Mouse (Mus musculus) lung, embryonic 16.5 days (tissue): ENCODE measurements around the gene Apoa1. TPM values are rescaled to one million over a fixed set of nuclear protein-coding genes. Genes with fewer than 3 reads are reported as not detected.

ENCODE experiments used
- ATAC-seq: fragments of 200-750 bp; cut with Nextera tagmentation; 2 replicates; pipeline ENCODE4 v1.8.0; 2017; ENCODE audit warnings: low read depth, mild to moderate bottlenecking, moderate library complexity
- H3K27ac ChIP-seq: fragments of 300-500 bp; sonication (generic); 2 replicates; pipeline ENCODE4 v1.5.1; 2014; ENCODE audit warnings: mild to moderate bottlenecking, control low read depth, low read length
- H3K27me3 ChIP-seq: fragments of 300-500 bp; sonication (generic); 2 replicates; pipeline ENCODE4 v1.6.1; 2014; ENCODE audit warnings: low read depth, low read length, mixed read lengths; ENCODE audit not compliant: control insufficient read depth, insufficient read depth
- H3K36me3 ChIP-seq: fragments of 300-500 bp; sonication (generic); 2 replicates; pipeline ENCODE4 v1.6.1; 2014; ENCODE audit warnings: low read length; ENCODE audit not compliant: control insufficient read depth, insufficient read depth
- H3K4me1 ChIP-seq: fragments of 300-500 bp; sonication (generic); replicated peaks from 2 replicates; pipeline ENCODE4 v1.6.1; 2014; ENCODE audit warnings: low read length, mixed read lengths; ENCODE audit not compliant: control insufficient read depth, insufficient read depth
- H3K4me2 ChIP-seq: fragments of 300-500 bp; sonication (generic); 2 replicates; pipeline ENCODE4 v1.6.1; 2014; ENCODE audit warnings: low read depth, low read length, control low read depth
- H3K4me3 ChIP-seq: fragments of 300-500 bp; sonication (generic); 2 replicates; pipeline ENCODE4 v1.5.1; 2014; ENCODE audit warnings: mild to moderate bottlenecking, low read length, control low read depth
- H3K9ac ChIP-seq: fragments of 300-500 bp; sonication (generic); 2 replicates; pipeline ENCODE4 v1.6.1; 2014; ENCODE audit warnings: low read length, control low read depth
- H3K9me3 ChIP-seq: fragments of 300-500 bp; sonication (generic); 2 replicates; pipeline ENCODE4 v1.6.1; 2016; ENCODE audit warnings: low read length; ENCODE audit not compliant: control insufficient read depth
- WGBS: fragments of 180-500 bp; shearing (Covaris S2); extraction: QIAGEN DNeasy Blood & Tissue Kit; methylation state at CpG from one replicate; pipeline ENCODE4 v1.1.7; 2014; 5-methylcytosine and 5-hydroxymethylcytosine counted together
- polyA plus RNA-seq: library from polyadenylated mRNA; unstranded; fragments of >200 nt; fragmentation: Nextera tagmentation; extraction: Ambion mirVana; gene quantifications from 2 replicates; pipeline ENCODE4 v1.2.1, GENCODE M21; 2015

The Apoa1 gene
- polyA plus RNA-seq, 1 experiment from 2014 or later, result 14.2 TPM

- no peak for ATAC-seq
- WGBS, result 72% methylated on average over 2 of the region's 2 CpGs
Measured at GRCm38 (mm10) chr9:46241818-46242217, 13.4 kb downstream of the Apoa1 start.

DNA sequence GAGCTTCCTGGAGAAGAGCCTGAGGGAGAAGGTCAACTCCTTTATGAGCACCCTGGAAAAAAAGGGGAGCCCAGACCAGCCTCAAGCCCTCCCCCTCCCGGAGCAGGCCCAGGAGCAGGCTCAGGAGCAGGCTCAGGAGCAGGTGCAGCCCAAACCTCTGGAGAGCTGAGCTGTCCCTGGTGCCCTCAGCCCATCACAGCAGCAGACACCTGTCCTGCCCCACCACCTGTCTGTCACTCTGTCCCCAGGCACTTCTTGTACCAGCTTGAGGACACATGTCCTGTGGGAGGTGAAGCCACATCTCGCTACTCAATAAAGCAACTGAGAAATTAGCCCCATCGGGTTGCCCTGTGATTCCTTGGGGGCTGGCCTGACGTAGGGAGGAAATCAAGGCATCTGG is 14.7 kb downstream of the Apoa1 start:
- Histone ChIP-seq H3K9ac (no peak overlapping the region), H3K27me3 (no peaks in the 10 kb centered on the region), H3K4me2 (no peak overlapping the region), H3K27ac (no peak overlapping the region), H3K36me3 (no peaks in the 10 kb centered on the region), H3K4me3 (no peak overlapping the region), H3K9me3 (no peaks in the 10 kb centered on the region), H3K4me1 (no peaks in the 10 kb centered on the region)
- WGBS, result 70% methylated on average over 4 of the region's 4 CpGs
- ATAC-seq, result no peak

More at GRCm38 (mm10) chr9:46241818-46242217, 13.4 kb downstream of the Apoa1 start:
- H3K4me1 ChIP-seq, result no peaks in the 10 kb centered on the region
- H3K4me3 ChIP-seq, result no peak overlapping the region
- H3K9ac ChIP-seq, result no peak overlapping the region
- no peak overlapping the region for H3K4me2 ChIP-seq
- no peaks in the 10 kb centered on the region for H3K27me3 ChIP-seq
- no peaks in the 10 kb centered on the region for H3K36me3 ChIP-seq
- H3K9me3 ChIP-seq, result no peaks in the 10 kb centered on the region
- H3K27ac ChIP-seq, result no peak overlapping the region

- H3K9ac ChIP-seq, result no peak overlapping the region
- no peak for ATAC-seq
- no peak overlapping the region for H3K4me3 ChIP-seq
- H3K4me2 ChIP-seq, result no peak overlapping the region
- no peaks in the 10 kb centered on the region for H3K27me3 ChIP-seq
- 46% methylated on average over 8 of the region's 8 CpGs for WGBS
- H3K9me3 ChIP-seq, result no peaks in the 10 kb centered on the region
- no peaks in the 10 kb centered on the region for H3K4me1 ChIP-seq
- H3K27ac ChIP-seq, result no peak overlapping the region
- no peaks in the 10 kb centered on the region for H3K36me3 ChIP-seq
Measured at GRCm38 (mm10) chr9:46243584-46243983, 15.2 kb downstream of the Apoa1 start.

- no peaks in the 10 kb centered on the region for H3K27me3 ChIP-seq
- H3K4me3 ChIP-seq, result no peak overlapping the region
- H3K9me3 ChIP-seq, result no peaks in the 10 kb centered on the region
- H3K27ac ChIP-seq, result no peak overlapping the region
- 23% methylated on average over 11 of the region's 11 CpGs for WGBS
- no peak overlapping the region for H3K4me2 ChIP-seq
- no peak overlapping the region for H3K9ac ChIP-seq
- H3K4me1 ChIP-seq, result no peaks in the 10 kb centered on the region
- peak; percentile 86; the same call in 1 of the 2 replicates for ATAC-seq
- H3K36me3 ChIP-seq, result no peaks in the 10 kb centered on the region
Measured at GRCm38 (mm10) chr9:46246752-46247324, 18.5 kb downstream of the Apoa1 start.

DNA sequence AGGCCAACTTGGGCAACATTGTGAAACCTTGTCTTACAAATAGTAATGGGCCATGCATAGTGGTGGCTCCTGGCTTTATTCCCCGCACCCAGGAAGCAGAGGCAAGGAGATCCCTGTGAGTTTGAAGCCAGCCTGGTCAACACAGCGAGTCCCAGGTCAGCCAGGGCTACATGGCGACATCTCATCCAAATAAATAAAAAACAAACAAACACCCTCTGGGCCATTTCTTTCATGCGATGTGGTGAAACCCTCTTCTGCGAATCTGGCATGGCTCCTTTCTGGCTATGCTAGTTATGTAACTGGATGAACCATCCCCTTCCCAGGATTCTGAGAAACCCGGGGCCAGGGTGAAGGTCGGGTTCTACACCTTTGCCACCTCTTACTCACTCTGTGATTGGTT is 27.8 kb downstream of the Apoa1 start:
- Histone ChIP-seq H3K27ac (no peak overlapping the region), H3K4me3 (no peak overlapping the region), H3K9ac (no peak overlapping the region), H3K9me3 (no peaks in the 10 kb centered on the region), H3K4me1 (no peaks in the 10 kb centered on the region), H3K4me2 (no peak overlapping the region), H3K27me3 (no peaks in the 10 kb centered on the region), H3K36me3 (no peaks in the 10 kb centered on the region)
- 79% methylated on average over 7 of the region's 7 CpGs for WGBS
- ATAC-seq, result no peak

GRCm38 (mm10) chr9:46256658-46257385 is 28.4 kb downstream of the Apoa1 start:
- ATAC-seq, result no peak
- WGBS, result 72% methylated on average over 10 of the region's 10 CpGs
- Histone ChIP-seq H3K36me3 (no peaks in the 10 kb centered on the region), H3K9me3 (no peaks in the 10 kb centered on the region), H3K4me3 (no peak overlapping the region), H3K9ac (no peak overlapping the region), H3K27ac (no peak overlapping the region), H3K27me3 (no peaks in the 10 kb centered on the region), H3K4me2 (no peak overlapping the region), H3K4me1 (no peaks in the 10 kb centered on the region)

GRCm38 (mm10) chr9:46257546-46257945 is 29.2 kb downstream of the Apoa1 start:
- ATAC-seq, result peak; percentile 43; the same call in 1 of the 2 replicates
- WGBS, result 70% methylated on average over 3 of the region's 3 CpGs
- H3K9me3 ChIP-seq, result no peaks in the 10 kb centered on the region
- no peaks in the 10 kb centered on the region for H3K27me3 ChIP-seq
- 0 out of 2 replicates have a peak overlapping the region, but pooled peaks have one; percentile 17 for H3K27ac ChIP-seq
- no peak overlapping the region for H3K9ac ChIP-seq
- no peaks in the 10 kb centered on the region for H3K4me1 ChIP-seq
- H3K4me2 ChIP-seq, result no peak overlapping the region
- H3K36me3 ChIP-seq, result no peaks in the 10 kb centered on the region
- no peak overlapping the region for H3K4me3 ChIP-seq

GRCm38 (mm10) chr9:46259111-46259510 is 30.7 kb downstream of the Apoa1 start:
- no peaks in the 10 kb centered on the region for H3K27me3 ChIP-seq
- H3K4me2 ChIP-seq, result no peak overlapping the region
- no peaks in the 10 kb centered on the region for H3K4me1 ChIP-seq
- no peaks in the 10 kb centered on the region for H3K9me3 ChIP-seq
- no peaks in the 10 kb centered on the region for H3K36me3 ChIP-seq
- no peak overlapping the region for H3K27ac ChIP-seq
- ATAC-seq, result no peak
- H3K4me3 ChIP-seq, result no peak overlapping the region
- WGBS, result 89% methylated on average over 6 of the region's 6 CpGs
- H3K9ac ChIP-seq, result no peak overlapping the region

GRCm38 (mm10) chr9:46261131-46261530 is 32.8 kb downstream of the Apoa1 start:
- ATAC-seq, result no peak
- H3K9me3 ChIP-seq, result no peaks in the 10 kb centered on the region
- H3K4me2 ChIP-seq, result no peak overlapping the region
- H3K36me3 ChIP-seq, result no peaks in the 10 kb centered on the region
- H3K27me3 ChIP-seq, result no peaks in the 10 kb centered on the region
- H3K4me3 ChIP-seq, result no peak overlapping the region
- no peaks in the 10 kb centered on the region for H3K4me1 ChIP-seq
- H3K9ac ChIP-seq, result no peak overlapping the region
- H3K27ac ChIP-seq, result no peak overlapping the region
- 74% methylated on average over 7 of the region's 7 CpGs for WGBS
